Mouse (Mus musculus) limb, embryonic 13.5 days (tissue): ENCODE measurements around the gene Acadl. TPM values are rescaled to one million over a fixed set of nuclear protein-coding genes. Genes with fewer than 3 reads are reported as not detected.

Experiments used
- ATAC-seq: fragments of 200-750 bp; cut with Nextera tagmentation; 2 replicates; pipeline ENCODE4 v1.8.0; 2017; ENCODE audit warnings: low read depth, moderate number of reproducible peaks, moderate TSS enrichment; ENCODE audit not compliant: low FRiP score
- H3K27ac ChIP-seq: fragments of 300-500 bp; sonication (generic); 2 replicates; pipeline ENCODE4 v1.5.1; 2015; ENCODE audit warnings: inconsistent platforms, mild to moderate bottlenecking, moderate library complexity
- H3K27me3 ChIP-seq: fragments of 300-500 bp; sonication (generic); 2 replicates; pipeline ENCODE4 v1.6.1; 2015; ENCODE audit warnings: mild to moderate bottlenecking, inconsistent platforms
- H3K36me3 ChIP-seq: fragments of 300-500 bp; sonication (generic); 2 replicates; pipeline ENCODE4 v1.6.1; 2015; ENCODE audit warnings: inconsistent platforms, mild to moderate bottlenecking, moderate library complexity
- H3K4me1 ChIP-seq: fragments of 300-500 bp; sonication (generic); 2 replicates; pipeline ENCODE4 v1.6.1; 2015; ENCODE audit warnings: inconsistent platforms
- H3K4me2 ChIP-seq: fragments of 300-500 bp; sonication (generic); replicated peaks from 2 replicates; pipeline ENCODE4 v1.6.1; 2015; ENCODE audit warnings: inconsistent platforms, mild to moderate bottlenecking, moderate library complexity
- H3K4me3 ChIP-seq: fragments of 300-500 bp; sonication (generic); 2 replicates; pipeline ENCODE4 v1.5.1; 2015; ENCODE audit warnings: moderate library complexity, mild to moderate bottlenecking, inconsistent platforms
- H3K9ac ChIP-seq: fragments of 300-500 bp; sonication (generic); 2 replicates; pipeline ENCODE4 v1.6.1; 2015; ENCODE audit warnings: mild to moderate bottlenecking, inconsistent platforms
- H3K9me3 ChIP-seq: fragments of 300-500 bp; sonication (generic); 2 replicates; pipeline ENCODE4 v1.6.1; 2016; ENCODE audit warnings: inconsistent platforms
- WGBS: fragments of 180-500 bp; shearing (Covaris S2); methylation state at CpG from one replicate; pipeline ENCODE4 v1.1.7; 2015; 5-methylcytosine and 5-hydroxymethylcytosine counted together
- polyA plus RNA-seq: library from polyadenylated mRNA; unstranded; fragments of >200 nt; fragmentation: Nextera tagmentation; extraction: Ambion mirVana; gene quantifications from 2 replicates; pipeline ENCODE4 v1.2.1, GENCODE M21; 2015

Acadl gene
- polyA plus RNA-seq, 1 experiment from 2014 or later = 75.8 TPM

DNA sequence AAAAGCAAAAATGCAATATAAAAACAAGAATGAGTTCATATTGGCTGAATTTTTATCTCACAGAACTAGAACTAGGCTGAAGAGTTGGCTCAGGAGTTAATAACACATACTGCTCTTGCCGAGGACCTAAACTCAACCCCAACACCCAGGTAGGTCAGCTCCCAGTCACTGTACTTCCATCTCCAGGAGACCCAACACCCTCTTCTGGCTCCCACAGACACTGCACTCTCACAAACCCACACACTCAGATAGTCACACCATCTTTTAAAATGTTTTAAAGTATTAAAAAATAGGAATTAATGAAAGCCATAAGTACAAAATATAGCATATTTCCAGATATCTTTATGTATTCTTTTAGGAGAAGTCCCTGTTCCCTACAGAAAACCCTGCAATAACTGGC lies 49.9 kb downstream of the Acadl start:
- no peak for ATAC-seq
- H3K4me3 ChIP-seq = no peak overlapping the region

DNA sequence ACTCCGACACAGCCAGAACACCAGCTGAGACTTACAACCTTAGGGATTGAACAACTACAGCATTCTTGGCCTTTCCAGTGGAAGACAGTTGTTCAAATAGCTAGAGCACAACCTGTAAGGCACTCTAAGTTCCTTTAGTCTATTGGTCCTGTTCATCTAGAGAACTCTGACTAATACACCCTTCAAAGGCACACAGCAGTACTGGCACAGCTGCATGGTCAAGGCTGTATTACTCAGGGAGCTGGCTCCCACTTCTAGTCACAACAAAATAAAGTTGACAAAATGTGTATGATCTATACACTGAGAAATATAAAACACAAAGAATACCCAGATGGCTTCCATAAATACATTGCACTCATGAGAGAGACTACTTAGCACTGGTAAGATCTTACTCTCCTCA lies 56.3 kb downstream of the Acadl start:
- no peaks in the 10 kb centered on the region for H3K9me3 ChIP-seq
- H3K27me3 ChIP-seq = no peaks in the 10 kb centered on the region
- H3K4me2 ChIP-seq = no peak overlapping the region
- no peak for ATAC-seq
- no peak overlapping the region for H3K27ac ChIP-seq
- H3K4me3 ChIP-seq = no peak overlapping the region
- WGBS = 50% methylated on average over 1 of the region's 1 CpGs
- no peaks in the 10 kb centered on the region for H3K36me3 ChIP-seq
- H3K9ac ChIP-seq = no peak overlapping the region
- H3K4me1 ChIP-seq = peaks cover 6% of the 10 kb centered on the region; the same call in 1 of the 2 replicates

More for the DNA sequence above, 49.9 kb downstream of the Acadl start:
- H3K4me1 ChIP-seq = peaks cover 16% of the 10 kb centered on the region
- H3K9me3 ChIP-seq = no peaks in the 10 kb centered on the region
- H3K36me3 ChIP-seq = no peaks in the 10 kb centered on the region
- no peak overlapping the region for H3K9ac ChIP-seq
- WGBS = 78% methylated on average over 1 of the region's 1 CpGs
- H3K27ac ChIP-seq = no peak overlapping the region
- no peaks in the 10 kb centered on the region for H3K27me3 ChIP-seq
- H3K4me2 ChIP-seq = no peak overlapping the region

DNA sequence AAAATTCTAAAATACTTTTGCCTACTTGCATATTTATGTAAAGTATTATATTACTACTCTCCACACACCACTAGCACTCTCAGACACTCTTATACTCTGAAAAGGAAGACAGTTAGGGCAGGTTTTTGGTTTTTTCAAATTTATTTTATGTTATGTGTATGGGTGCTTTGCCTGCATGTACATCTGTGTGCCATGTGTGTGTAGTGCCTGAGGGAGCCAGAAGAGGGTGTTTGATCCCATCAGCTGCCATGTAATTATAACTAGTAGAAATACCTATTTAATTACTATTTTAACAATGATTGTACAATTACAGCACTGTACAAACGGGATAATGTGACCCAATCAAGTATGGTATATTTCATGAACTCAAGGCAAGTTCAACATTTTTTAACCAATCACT lies 57.7 kb downstream of the Acadl start:
- H3K27me3 ChIP-seq = no peaks in the 10 kb centered on the region
- no peak overlapping the region for H3K4me3 ChIP-seq
- no peak overlapping the region for H3K9ac ChIP-seq
- H3K27ac ChIP-seq = no peak overlapping the region
- no peak overlapping the region for H3K4me2 ChIP-seq
- peaks cover 9% of the 10 kb centered on the region for H3K36me3 ChIP-seq
- WGBS = 65% methylated on average over 1 of the region's 1 CpGs
- no peaks in the 10 kb centered on the region for H3K9me3 ChIP-seq
- peaks cover 6% of the 10 kb centered on the region; the same call in 1 of the 2 replicates for H3K4me1 ChIP-seq
- ATAC-seq = no peak

GRCm38 (mm10) chr1:66804710-66805109 lies 58.4 kb downstream of the Acadl start:
- Histone ChIP-seq H3K4me1 (peaks cover under 1% of the 10 kb centered on the region; the same call in 1 of the 2 replicates), H3K4me3 (no peak overlapping the region), H3K27ac (no peak overlapping the region), H3K36me3 (peaks cover 16% of the 10 kb centered on the region), H3K9ac (no peak overlapping the region), H3K4me2 (no peak overlapping the region), H3K27me3 (no peaks in the 10 kb centered on the region), H3K9me3 (no peaks in the 10 kb centered on the region)
- 63% methylated on average over 5 of the region's 5 CpGs for whole genome bisulfite sequencing
- ATAC-seq = no peak

- no peak for ATAC-seq
- no peak overlapping the region for H3K9ac ChIP-seq
- H3K4me2 ChIP-seq = no peak overlapping the region
- H3K9me3 ChIP-seq = no peaks in the 10 kb centered on the region
- 71% methylated on average over 2 of the region's 2 CpGs for WGBS
- no peaks in the 10 kb centered on the region for H3K4me1 ChIP-seq
- H3K27ac ChIP-seq = no peak overlapping the region
- peaks cover 38% of the 10 kb centered on the region for H3K36me3 ChIP-seq
- no peaks in the 10 kb centered on the region for H3K27me3 ChIP-seq
- no peak overlapping the region for H3K4me3 ChIP-seq
Measured at GRCm38 (mm10) chr1:66797962-66798361, 65.1 kb downstream of the Acadl start.

- Histone ChIP-seq H3K4me3 (no peak overlapping the region), H3K27ac (no peak overlapping the region), H3K4me2 (no peak overlapping the region), H3K27me3 (no peaks in the 10 kb centered on the region), H3K4me1 (peaks cover 2% of the 10 kb centered on the region; the same call in 1 of the 2 replicates), H3K9ac (no peak overlapping the region), H3K36me3 (peaks cover 12% of the 10 kb centered on the region; the same call in 1 of the 2 replicates), H3K9me3 (no peaks in the 10 kb centered on the region)
- WGBS = 89% methylated on average over 2 of the region's 2 CpGs
- ATAC-seq = no peak
Measured at GRCm38 (mm10) chr1:66792838-66793466, 70.1 kb downstream of the Acadl start.

DNA sequence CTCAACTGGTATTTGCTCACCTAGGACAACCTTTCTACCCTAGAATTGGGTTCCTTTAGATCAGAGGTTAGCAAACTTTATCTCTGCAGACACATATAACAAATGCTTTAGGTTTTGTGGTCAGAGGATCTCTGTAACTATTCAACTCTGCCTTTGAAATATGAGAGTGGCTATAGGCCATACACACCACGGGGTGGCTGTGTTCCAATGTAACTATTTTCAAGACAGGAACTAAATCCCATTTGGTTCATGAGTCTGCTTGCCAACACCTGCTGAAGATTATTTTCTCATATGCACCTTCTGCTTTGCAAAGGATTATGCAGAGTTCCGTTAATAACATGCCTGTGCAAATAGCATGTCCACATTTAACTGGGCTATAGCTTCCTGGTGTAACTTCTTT lies 80.8 kb downstream of the Acadl start:
- peaks cover 1% of the 10 kb centered on the region; the same call in 1 of the 2 replicates for H3K36me3 ChIP-seq
- H3K4me1 ChIP-seq = peaks cover 8% of the 10 kb centered on the region; the same call in 1 of the 2 replicates
- no peak overlapping the region for H3K4me2 ChIP-seq
- no peak overlapping the region for H3K9ac ChIP-seq
- no peak for ATAC-seq
- H3K27ac ChIP-seq = no peak overlapping the region
- no peak overlapping the region for H3K4me3 ChIP-seq
- no peaks in the 10 kb centered on the region for H3K27me3 ChIP-seq
- 20% methylated on average over 2 of the region's 2 CpGs for WGBS
- no peaks in the 10 kb centered on the region for H3K9me3 ChIP-seq

DNA sequence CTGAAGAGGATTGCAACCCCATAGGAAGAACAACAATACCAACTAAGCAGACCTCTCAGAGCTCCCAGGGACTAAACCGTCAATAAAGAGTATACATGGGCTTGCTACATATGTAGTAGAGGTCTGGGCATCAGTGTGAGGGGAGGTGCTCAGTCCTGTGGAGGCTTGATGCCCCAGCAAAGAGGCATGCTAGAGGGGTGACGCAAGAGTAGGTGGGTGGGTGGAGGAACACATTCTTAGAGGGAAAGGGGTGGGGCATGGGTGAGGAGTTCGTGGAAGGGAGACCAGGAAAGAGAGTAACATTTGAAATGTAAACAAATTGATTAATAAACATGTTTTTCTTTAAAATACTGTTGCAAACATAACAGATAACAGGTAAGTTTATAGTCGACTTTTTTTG lies 82.0 kb downstream of the Acadl start:
- H3K4me3 ChIP-seq = no peak overlapping the region
- H3K27me3 ChIP-seq = no peaks in the 10 kb centered on the region
- no peaks in the 10 kb centered on the region for H3K9me3 ChIP-seq
- no peak overlapping the region for H3K27ac ChIP-seq
- peaks cover 2% of the 10 kb centered on the region; the same call in 1 of the 2 replicates for H3K36me3 ChIP-seq
- no peak overlapping the region for H3K4me2 ChIP-seq
- 87% methylated on average over 4 of the region's 4 CpGs for WGBS
- H3K4me1 ChIP-seq = peaks cover 8% of the 10 kb centered on the region; the same call in 1 of the 2 replicates
- H3K9ac ChIP-seq = no peak overlapping the region
- no peak for ATAC-seq

Other genes starting within 250 kb of the Acadl start
- gene Rpe, start 162.4 kb downstream of the Acadl start, polyA plus RNA-seq = 43.3 and 48.2 TPM in 2 replicates
- 20.3 and 22.4 TPM in 2 replicates for gene Kansl1l, start 45.7 kb downstream of the Acadl start, polyA plus RNA-seq
- 383 and 390 TPM in 2 replicates for gene Myl1, start 82.1 kb upstream of the Acadl start, polyA plus RNA-seq
- gene Lancl1, start 175.6 kb upstream of the Acadl start, polyA plus RNA-seq = 136 and 141 TPM in 2 replicates